Mouse (Mus musculus) gastrocnemius, postnatal 25 days (tissue): ENCODE results near the gene Osgin1. TPM values are rescaled to one million over a fixed set of nuclear protein-coding genes. Genes with fewer than 3 reads are reported as not detected.
A peak's percentile ranks its signal among the peaks of the same experiment; 100 is the strongest.

Experiments
- DNase-seq: peaks from one replicate; pipeline ENCODE4 v3.0.0; 2022
- total RNA-seq, 2 experiments: library from RNA; stranded (reverse); gene quantifications; 1 replicate in 1 of 2; 2 replicates in 1 of 2; pipeline ENCODE4 v1.2.3; 2021

Gene Osgin1
- total RNA-seq, 2 experiments from 2014 or later: 9.9 to 14.8 TPM

DNA sequence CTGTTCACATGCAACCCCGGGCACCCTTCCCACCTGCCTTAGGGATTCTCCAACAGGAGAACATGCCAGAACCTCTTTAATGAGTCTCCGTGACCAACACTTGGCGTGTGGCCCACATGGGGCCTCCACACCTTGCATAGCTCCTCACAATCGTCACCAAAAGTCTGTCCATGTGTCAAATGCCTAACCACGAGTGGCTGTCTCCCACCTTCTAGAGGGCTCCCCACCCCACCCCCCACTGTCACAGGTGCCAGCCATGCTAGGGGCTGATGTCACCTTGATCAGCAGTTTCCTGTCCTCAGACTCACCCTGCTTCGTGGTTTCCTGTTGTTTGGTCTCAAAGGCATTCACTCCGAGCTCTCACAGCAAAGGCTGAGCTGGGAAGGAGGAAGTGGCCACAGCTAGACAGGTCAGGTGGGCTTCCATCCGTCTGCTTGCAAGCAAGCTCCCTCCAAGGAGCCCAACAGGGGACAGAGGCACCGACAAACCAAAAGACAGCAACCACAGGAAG, 10.2 kb upstream of the Osgin1 start:
- DNase-seq: peak; percentile 51

DNA sequence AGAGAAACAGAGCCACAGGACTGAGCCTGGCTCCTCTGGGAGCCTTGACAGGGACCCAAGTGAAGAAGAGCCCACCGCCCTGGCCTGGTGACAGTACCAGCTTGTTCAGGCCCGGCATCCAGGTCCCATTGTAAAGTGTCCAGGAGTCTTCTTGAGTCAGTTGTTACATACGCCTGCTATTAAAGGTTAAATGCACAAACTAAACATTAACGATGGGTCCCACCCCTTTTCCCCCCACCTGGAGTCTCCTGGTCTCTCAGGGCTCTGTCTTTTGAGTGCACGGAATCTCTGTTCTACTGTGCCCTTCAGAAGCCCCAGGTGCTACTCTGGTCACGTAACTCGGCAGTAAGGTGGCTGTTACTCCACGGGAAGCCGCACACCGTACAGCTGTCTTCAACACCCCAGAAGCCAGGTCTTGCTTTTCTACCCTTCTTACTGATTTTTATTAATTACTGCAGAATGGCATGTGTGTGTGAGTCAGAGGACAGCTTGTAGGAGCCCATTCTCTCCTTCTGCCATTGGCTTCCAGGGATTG, 9.7 kb upstream of the Osgin1 start:
- no peak for DNase-seq

DNA sequence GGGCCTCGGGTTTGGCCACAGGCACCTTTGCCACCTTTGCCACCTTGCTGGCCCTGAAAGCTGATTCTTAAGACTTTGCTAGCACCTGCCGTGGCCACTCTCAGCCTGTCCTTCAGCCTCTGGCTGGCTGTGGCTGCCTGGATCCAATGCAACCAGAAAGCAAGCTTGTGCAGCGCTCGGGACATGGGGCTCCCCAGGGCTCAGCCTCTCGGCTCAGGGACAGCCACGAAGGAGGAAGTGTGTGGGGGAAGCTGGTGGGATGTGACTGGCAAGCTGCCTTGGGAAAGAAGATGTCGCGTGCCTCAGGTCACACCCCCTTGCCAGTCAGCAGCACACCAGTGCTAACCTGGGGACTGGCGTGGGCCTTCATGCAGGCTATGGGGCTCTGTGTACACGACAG, 9.2 kb upstream of the Osgin1 start:
- DNase-seq: no peak

DNA sequence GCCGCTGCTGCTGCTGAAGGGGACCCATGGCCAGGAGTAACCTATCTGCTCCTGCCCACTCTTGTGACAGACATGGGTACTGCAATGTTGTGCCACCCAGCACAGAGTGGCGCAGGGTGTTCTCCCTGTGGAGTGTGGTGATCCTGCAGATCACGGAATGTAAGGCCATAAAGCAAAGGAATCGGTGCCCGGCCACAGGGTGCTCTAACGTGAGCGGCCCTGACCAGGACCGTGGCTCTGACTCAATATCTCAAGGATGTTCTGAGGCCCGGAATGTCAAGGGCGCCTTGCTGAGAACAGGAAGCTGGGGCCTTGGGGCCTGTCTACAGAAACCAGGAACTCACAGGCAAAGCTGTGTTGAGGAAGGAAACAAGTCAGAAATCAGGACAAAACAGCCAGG, 8.4 kb upstream of the Osgin1 start:
- peak; percentile 53 for DNase-seq

DNA sequence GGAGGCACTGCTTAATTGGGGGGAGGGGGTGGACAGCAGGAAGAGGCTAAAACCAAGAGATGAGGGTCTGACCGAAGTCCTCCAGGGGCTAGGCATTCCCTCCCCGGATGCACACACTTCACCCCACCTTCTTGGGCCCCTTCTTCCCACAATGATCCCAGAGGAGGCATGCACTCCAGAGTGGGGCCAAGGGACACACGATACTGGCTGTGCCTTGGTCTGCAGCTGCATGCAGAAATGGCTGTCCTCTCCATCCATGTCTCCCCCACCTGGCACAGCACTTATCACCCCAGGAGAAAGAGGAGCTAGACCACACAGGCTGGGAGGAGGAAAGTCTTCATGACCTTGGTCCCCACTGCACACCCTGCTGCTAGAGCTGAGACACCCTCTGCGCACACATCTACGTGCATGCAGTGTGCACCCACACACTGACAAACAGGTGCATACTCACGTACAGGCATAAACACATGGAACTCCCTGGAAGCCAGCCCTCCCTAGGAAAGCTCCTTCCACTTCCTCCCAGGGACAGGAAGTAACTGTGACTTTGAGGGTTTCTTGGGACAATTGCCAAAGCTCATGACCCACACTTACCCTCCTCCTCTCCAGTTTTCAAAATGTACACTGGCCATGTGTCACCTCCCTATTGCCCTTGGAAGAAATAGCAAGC, 7.7 kb upstream of the Osgin1 start:
- DNase-seq: no peak

DNA sequence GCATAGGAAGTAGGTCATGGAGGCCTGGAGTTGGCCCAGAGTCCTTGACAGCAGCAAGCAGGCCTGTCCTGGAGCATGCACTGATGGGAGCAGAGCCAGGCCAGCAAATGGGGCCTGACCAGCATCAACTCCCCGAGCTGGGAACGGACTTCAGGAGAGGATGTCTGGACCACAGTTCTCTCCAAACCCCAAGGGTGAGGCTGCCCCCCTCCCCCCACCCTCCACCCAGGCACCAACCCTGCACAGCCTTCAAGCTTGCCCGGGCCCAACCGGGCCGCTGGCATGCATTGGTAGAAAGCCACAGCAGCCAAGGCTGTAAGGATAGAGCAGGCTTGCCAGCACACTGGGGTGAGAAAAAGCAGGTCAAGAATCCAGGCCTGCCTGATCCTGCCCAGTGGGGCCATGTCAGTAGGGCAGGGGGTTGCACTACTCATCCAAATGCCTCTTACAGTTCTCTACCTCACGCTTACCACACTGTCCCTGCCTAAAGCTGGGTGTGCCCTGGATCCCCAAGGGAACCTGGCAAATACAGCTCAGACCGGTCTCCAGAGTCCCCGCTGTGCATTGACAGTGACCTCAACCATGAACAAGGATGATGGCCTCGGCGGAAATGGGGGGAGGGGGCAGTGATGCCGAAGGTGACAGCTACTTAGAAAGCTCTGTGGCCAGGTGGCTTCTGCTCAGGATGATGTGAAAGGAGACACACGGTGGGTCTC, 6.1 kb upstream of the Osgin1 start:
- DNase-seq: no peak

DNA sequence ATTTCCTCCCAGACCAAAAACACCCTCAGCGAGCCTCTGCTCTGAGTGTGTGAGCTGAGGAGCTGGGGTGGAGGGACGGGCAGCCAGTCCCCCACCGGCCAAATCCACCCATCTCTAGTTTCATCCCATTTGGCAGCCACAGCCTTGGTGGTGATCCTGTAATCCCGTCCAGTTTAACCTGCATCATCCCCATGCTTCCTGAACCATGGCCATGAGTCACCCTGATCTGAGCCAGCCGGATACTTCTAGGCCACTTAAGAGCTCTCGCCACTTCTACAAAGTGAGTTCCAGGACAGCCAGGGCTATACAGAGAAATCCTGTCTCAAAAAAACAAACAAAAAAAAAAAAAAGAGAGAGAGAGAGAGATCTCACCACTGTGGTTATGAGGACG, 5.6 kb upstream of the Osgin1 start:
- DNase-seq: no peak

DNA sequence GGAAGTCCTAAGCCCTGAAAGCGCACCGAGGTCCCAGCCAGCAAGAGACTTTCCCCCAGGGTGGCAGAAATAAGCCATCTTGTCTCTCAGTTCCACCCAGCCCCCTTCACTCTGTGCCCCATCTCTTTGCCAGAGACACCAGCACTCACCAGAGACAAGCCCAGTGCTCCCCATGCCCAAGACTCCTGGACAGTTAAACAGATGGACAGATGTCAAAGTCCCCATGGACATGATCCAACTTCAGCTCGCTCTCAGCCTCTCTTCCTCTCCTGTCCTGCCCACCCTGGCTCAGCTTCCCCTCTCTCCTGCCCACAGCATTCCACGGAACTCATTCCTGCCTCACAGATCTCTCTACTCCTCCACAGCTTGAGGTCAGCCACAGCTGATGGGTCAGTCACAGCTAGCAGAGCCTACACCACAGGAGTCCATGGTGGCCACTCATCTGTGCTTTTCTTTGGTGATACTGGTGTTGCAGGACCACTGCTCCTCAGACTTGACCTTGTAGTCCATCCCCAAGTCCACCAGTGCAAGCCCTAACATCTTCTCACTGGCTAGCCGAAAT, 5.1 kb upstream of the Osgin1 start:
- DNase-seq: no peak

DNA sequence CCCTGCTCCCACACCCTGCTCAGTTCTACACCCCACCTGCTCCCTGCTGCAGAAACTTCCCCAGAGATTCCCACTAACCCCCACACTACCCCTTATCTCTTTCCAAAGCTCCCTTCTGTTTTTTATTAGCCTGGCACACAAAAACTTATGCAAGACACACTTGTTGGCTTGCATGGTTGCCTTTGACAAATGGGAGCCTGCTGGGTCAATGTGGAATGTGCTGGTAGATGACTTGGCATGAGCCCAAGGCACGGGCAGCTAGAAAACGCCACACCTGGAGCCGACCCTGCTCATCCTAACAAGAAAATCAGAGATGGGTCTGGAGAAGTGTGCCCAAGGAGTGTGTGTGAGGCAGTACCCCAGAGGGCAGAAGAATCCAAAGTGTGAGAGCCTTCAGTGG, 4.4 kb upstream of the Osgin1 start:
- DNase-seq: no peak

DNA sequence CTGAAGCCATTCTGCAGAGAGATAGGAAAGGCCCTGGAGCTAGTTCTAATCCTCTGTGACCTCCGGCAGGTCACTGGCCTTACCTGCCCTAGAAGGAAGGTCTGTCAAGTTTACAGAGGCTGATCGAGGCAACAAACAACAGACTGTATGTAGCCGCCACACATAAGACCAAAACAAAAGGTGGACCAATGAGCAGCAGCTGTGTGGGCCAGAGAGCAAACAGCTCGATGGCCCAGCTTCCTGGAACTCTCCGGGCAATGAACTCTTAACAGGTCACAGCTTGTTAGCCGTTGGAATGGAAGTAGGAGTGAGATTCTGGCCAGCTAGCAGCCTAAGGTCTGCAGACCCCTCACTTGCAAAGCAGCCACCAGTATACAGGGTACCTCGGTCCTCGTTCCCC, 3.7 kb upstream of the Osgin1 start:
- no peak for DNase-seq

DNA sequence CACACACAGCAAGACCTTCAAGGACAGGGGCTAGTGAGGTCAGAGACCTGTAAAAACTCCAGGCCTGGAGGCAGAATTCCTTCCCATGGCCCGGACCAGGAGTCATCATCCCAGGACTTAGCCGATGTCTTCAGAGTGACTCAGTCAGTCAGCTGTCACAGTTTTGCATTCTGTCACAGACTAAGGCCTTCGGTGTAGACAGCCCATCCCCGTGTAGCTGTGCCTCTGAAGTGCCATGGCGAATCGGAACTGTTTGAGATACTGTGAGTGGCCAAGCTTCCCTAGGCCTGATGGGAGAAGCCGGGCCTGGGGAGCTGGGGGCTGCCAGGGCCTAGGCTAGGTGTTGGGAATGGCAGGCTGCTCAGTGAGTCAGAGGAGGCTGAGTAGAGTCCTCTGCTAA, 3.2 kb upstream of the Osgin1 start:
- no peak for DNase-seq

DNA sequence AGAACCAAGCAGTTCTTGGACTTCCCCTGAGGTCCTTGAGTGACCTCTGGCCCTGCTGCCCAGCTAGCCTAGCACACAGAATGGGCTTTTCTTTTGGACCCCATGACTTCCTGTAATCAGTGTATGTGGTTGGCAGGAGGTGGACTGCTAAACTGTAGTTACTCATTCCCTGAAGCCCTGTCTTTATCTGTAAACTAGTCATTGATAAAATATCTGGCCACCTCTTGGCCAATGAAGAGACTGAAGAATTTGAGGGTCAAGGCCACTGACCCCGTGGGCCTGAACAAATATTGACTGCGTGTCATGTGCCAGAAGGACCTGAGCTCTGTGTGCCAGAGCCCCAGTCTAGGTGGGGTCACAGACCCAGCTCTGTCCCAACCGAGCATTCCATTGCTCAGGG, 1.6 kb upstream of the Osgin1 start:
- no peak for DNase-seq

DNA sequence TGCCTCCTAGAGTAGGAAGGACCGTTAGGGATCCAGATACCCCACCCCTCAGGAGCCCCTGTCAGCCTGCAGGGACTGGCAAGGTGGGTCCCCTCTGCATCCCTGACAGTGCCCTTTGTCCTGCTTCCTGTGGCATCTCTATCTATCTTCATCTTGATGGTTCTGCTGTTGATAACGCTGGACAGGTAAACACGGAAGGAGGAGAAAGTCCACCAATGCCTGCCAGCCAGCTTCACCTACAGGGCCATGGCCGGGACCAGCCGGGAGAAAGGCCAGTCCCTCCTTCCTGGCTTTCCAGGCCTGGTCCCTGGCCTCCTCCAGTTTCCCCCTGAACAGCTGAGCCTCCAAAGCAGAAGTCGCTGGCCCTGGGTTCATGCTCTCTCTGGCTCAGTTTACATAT, 645 bp downstream of the Osgin1 start:
- no peak for DNase-seq

DNA sequence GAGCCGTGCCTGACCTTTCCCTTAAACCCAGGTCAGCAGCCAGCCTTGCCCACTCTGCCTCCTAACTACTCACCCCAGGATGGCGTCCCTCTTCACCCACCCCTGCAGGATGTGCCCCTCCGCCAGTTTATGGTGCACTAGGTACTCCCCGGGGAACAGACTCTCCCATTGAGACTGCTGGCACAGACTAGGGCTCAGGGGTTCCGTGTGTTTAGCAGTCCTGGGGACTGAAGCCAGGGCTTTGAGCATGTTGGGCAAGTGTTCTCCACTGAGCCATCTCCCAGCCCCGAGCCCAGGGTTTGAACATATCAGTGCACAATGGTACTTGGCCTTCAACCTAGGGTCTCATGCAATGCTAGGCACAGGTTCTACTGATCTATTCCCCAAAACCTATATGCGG, 1.6 kb downstream of the Osgin1 start:
- DNase-seq: no peak

DNA sequence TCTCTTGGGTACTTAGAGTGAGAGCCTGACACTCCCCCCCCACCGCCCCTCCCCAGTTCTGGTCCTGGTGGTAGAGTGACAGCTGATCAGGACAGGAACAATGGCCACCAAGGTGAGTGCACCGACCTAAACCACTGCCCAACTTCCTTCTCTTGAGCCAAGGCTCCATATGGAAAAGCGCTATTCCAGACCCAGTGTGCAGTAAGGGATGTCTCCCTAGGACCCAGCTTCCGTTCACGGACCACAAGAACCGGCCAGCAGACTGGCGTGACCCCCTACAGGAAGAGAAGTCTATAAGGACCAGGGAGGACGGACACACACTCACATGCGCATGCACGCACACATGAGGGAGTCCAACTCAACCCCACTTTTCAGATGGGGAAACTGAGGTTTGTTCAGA, 2.4 kb downstream of the Osgin1 start:
- no peak for DNase-seq

DNA sequence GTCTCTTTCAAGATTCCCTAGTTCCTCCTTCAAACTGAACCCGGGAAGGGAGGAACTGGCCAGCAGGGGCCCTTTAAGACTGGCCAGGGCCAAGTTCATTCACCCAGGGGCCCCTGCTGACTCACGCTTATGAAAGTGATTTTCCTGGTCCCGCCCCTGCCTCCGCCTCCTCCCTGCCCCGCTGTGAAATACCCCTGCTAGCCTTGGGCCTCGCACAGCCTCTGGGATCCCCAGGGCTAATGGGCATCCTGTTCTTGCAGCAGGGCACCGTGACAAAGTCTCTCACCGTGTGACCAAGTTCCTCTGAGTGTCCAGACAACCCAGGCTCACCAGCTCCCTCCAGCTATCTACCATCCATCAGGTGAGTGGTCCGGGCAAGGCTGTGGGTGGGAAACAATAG, 3.0 kb downstream of the Osgin1 start:
- DNase-seq: peak; percentile 90

DNA sequence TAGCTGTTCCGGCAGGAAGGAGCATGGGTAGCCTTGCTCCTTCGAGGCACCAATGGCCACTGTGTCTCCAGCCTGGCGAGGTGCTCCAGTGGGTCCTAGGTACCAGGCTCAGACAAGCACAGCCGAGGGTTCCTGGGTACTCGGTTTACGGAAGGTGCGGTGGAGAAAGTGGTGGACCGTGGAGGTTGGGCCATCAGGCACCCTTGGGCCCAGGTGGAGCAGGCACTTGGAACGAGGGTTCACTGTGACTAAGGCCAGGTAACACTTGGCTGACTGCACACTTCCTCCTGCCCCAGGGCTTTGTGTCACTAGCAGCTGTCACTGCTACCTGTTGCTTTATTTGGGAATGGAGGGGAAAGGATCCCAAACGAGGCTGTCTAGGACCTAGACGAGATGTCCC, 3.6 kb downstream of the Osgin1 start:
- no peak for DNase-seq

DNA sequence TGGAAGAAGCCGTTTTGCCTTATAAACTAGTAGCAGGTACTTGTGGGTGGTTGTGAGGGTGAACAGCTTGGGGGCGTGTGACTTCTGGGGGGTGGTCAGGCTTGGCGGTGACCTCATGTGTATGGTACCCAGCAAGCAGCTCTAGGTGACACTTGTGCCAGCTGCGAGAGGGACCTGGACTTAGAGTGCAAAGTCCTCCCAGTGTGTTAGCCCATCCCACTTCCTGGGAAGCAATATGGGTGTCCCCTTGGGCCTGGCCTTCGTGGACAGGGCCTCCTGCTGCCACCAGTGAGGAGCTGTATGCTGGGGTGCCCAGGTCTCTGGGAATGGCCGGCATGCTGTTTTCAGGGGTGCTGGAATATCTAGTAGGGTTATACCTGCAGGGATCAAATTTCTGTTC, 5.0 kb downstream of the Osgin1 start:
- DNase-seq: no peak

DNA sequence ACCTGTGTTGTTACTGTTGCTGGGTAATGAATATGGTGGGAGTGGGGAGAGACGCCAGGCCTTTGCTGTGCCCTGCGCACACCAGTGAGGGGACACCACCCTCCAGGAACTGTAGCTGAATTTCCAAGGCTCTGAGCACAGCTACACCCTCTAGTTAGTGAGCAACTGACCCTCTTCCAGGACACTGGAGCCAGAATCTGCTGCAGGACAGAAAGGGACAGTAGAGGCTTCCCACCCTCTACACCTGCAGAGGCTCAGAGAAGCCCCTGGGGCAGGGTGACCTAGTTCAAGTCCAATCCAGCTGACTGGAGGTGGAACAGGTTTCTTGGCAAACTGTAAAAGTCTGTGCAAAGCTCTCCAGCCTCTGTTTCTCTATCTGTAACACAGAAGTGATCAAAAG, 5.5 kb downstream of the Osgin1 start:
- DNase-seq: no peak

DNA sequence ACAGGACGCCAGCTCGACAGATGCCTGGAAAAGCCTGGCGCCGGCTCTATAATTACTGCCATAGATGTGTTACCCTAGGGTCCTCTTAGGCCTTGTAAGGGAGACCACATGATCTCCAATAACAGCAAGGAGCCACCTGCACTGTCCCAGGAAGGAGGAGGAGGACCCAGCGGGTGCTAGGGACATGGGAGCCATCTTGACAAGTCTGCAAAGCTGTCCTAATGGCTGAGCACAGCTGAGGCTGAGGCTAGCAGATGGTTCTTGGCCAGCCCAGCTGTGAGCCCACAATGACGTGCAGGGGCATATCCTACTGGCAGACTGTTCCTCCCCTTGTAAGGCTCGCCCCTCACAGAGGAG, 5.9 kb downstream of the Osgin1 start:
- DNase-seq: no peak

DNA sequence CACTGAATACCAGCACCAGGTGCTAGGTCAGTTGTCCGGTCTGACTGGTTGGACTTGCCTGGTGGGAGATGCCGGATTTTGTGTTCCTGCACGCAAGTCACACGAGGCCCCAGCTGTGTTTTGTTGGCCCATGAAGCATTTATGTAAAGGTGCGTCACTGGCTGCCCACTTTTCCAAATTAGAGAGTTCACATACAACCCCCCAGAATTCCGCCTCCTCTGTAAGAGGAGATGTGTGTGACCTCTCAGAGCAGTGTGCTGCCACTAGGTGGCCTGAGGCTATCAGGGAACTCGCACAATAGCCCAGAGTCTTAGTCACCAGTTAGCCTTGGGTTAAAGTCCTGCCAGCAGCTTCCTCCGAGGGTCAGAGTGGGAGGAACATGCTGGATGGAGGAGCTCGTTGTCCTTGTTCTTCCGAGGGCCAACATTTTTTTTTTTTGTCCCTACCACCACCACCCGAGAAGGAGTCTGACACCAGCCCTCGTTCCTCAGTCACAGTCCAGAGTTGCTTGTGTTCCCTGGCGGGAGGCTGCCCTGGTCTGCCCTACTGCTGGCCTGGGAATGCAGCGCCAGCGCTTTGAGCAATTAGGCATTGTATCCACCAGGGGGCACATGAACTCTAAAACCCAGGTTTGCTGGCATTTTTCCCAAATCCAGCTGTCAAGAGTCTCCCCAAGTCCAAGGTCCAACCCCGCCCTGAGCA, 6.5 kb downstream of the Osgin1 start:
- peak; percentile 81 for DNase-seq

DNA sequence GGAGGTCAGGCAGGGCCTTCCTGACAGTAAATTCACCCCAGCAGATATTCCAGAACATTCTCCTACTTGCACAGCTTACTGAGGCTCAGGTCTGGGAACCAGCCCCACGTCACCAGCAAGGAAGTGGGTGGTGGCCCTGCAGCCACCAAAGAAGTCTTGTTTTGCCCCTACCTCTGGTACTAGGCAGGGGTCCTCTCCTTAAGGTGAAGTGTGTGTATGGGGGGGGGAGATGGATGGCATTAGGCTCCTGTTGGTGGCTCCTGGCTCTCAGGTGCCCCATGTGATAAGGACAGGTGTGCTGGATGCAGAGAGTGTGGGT, 7.0 kb downstream of the Osgin1 start:
- DNase-seq: no peak

DNA sequence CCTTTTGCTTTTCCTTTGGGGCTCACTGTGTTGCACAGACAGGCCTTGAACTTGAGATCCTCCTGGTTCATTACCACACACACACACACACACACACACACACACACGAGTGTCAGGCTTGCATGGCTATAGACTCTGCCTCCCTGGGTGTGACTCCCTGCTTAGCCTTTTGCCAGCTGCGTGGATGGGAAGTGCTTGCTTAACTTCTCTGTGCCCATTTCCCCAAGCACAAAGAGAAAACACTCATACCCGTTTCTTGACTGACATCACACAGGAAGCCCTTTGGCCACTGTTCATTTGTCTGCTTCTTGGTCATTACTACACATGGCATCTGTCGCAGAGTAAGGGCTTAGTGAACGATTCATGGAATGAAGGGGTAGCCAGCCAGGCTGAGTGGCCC, 8.1 kb downstream of the Osgin1 start:
- DNase-seq: no peak
